Mouse (Mus musculus): ENCODE data around the gene Ube2o. TPM values are rescaled to one million over a fixed set of nuclear protein-coding genes. Genes with fewer than 3 reads are reported as not detected.
A peak's percentile ranks its signal among the peaks of the same experiment; 100 is the strongest.

Gene Ube2o
- polyA plus RNA-seq, 1 experiment from 2014 or later, result 5.2 TPM

DNA sequence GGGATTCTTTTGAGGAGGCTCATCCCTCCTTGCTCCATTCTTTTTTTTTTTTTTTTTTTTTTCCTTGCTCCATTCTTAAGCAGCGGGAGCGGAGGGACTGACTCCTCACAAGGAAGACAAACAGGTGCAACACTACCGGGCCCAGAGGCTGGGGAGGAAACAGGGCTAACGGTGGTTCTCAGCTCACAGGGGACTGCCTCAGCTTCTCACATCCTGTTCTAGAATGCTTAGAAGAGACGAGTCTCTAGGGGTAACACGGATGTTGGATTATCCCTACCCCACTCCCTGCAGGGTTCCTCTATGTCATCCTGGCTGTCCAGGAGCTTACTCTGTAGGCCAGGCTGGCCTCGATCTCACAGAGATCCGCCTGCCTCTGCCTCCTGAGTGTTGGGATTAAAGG is 8.3 kb upstream of the Ube2o start:
- Histone ChIP-seq H3K36me3 (ENCODE audit: control insufficient read depth, insufficient read depth, low read length) (no peaks in the 10 kb centered on the region), H3K27ac (ENCODE audit: low read length) (no peak overlapping the region), H3K27me3 (ENCODE audit: control insufficient read depth, insufficient read depth, low read depth, low read length) (peaks cover 4% of the 10 kb centered on the region), H3K4me3 (ENCODE audit: low read length) (no peak overlapping the region), H3K9ac (ENCODE audit: low read length) (no peak overlapping the region), H3K4me1 (replicated peaks; ENCODE audit: control insufficient read depth, insufficient read depth, low read length) (no peaks in the 10 kb centered on the region; the same call in 1 of the 2 replicates), H3K4me2 (ENCODE audit: low read depth, low read length) (no peak overlapping the region), H3K9me3 (ENCODE audit: control insufficient read depth, low read length) (no peaks in the 10 kb centered on the region)
- ATAC-seq (ENCODE audit: low read depth), result no peak
- WGBS, result 59% methylated on average over 8 of the region's 8 CpGs

DNA sequence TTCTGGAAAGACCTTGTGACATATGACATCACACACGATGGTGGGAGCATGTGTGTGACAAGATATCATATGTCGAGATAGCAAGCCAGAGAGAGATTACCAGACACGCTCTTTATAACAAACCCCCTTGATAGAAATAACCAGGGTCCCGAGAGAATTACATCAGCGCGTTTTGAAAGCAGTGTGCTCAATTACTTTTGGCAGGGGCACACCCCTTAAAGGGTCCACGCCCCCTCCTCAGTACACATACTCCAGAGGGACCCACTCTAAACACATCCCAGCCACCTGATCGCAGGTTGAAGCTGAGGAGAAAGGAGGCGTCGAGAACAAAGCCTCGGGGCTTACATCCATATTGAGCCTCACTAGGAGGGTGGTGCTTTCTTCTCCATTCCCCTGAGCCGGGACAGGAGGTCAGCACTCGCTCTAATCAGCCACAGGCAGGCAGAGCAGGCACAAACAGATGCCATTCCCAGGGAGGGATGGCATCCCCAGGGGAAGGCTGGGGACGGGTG is 7.8 kb upstream of the Ube2o start:
- ATAC-seq (ENCODE audit: low read depth), result no peak
- Histone ChIP-seq H3K9ac (ENCODE audit: low read length) (0 out of 2 replicates have a peak overlapping the region, but pooled peaks have one; percentile 26), H3K9me3 (ENCODE audit: control insufficient read depth, low read length) (no peaks in the 10 kb centered on the region)

DNA sequence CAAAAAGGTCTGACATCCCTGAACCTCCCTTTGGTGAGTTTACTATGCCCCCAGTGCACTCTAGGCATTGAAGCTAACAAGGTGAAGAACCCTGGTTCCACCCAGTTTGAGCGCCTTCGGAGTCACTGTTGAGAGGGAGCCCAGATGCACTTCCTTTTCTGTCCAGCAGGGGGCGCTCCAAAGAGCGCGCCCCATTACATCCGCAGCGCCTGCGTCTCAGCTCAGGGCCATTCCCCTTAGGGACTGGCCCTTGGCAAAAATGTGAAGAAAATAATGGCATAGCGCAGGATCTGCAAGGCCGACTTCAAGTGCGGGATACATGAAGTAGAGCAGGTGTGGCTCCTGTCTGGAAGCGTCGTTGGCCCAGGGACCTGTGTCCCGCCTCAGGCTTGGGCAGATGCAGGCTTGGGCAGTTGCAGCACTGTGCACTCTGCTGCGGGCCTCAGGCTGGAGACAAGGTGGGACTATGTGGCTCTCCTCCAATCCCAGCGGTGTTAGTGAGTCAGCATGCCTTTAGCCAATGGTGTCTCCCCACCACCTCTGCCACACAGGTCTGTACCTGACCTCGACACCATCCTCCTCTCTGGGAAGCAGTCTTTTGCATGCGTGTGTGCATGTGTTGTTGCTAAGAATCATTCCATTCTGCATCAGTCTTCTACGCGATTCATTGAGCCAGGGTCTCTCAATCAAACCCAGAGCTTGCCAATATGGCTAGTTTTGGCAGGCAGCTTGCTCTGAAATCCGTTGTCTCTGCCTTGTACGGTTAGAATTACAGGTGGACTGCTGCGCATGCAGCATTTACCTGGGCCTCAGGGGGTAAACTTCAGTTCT is 5.8 kb upstream of the Ube2o start:
- Histone ChIP-seq H3K27me3 (ENCODE audit: control insufficient read depth, insufficient read depth, low read depth, low read length) (peaks cover 4% of the 10 kb centered on the region), H3K4me1 (replicated peaks; ENCODE audit: control insufficient read depth, insufficient read depth, low read length) (no peaks in the 10 kb centered on the region; the same call in 1 of the 2 replicates), H3K4me2 (ENCODE audit: low read depth, low read length) (no peak overlapping the region), H3K9me3 (ENCODE audit: control insufficient read depth, low read length) (no peaks in the 10 kb centered on the region), H3K4me3 (ENCODE audit: low read length) (no peak overlapping the region), H3K27ac (ENCODE audit: low read length) (no peak overlapping the region), H3K9ac (ENCODE audit: low read length) (no peak overlapping the region), H3K36me3 (ENCODE audit: control insufficient read depth, insufficient read depth, low read length) (no peaks in the 10 kb centered on the region)
- 24% methylated on average over 23 of the region's 23 CpGs for WGBS
- peak; percentile 77 for ATAC-seq (ENCODE audit: low read depth)

More for the DNA sequence above, 7.8 kb upstream of the Ube2o start:
- no peak overlapping the region for H3K4me3 ChIP-seq (ENCODE audit: low read length)
- no peaks in the 10 kb centered on the region; the same call in 1 of the 2 replicates for H3K4me1 ChIP-seq (replicated peaks; ENCODE audit: control insufficient read depth, insufficient read depth, low read length)
- no peaks in the 10 kb centered on the region for H3K36me3 ChIP-seq (ENCODE audit: control insufficient read depth, insufficient read depth, low read length)
- 17% methylated on average over 14 of the region's 14 CpGs for WGBS
- H3K4me2 ChIP-seq (ENCODE audit: low read depth, low read length), result no peak overlapping the region
- H3K27me3 ChIP-seq (ENCODE audit: control insufficient read depth, insufficient read depth, low read depth, low read length), result peaks cover 4% of the 10 kb centered on the region
- no peak overlapping the region for H3K27ac ChIP-seq (ENCODE audit: low read length)

- H3K27ac ChIP-seq (ENCODE audit: low read length), result no peak within 1 kb of the TSS; the same call in 1 of the 2 replicates
- no peaks in the 10 kb centered on the region; the same call in 1 of the 2 replicates for H3K4me1 ChIP-seq (replicated peaks; ENCODE audit: control insufficient read depth, insufficient read depth, low read length)
- no peaks in the 10 kb centered on the region for H3K36me3 ChIP-seq (ENCODE audit: control insufficient read depth, insufficient read depth, low read length)
- no peaks in the 10 kb centered on the region for H3K9me3 ChIP-seq (ENCODE audit: control insufficient read depth, low read length)
- no peak within 1 kb of the TSS for H3K4me3 ChIP-seq (ENCODE audit: low read length)
- WGBS, result 52% methylated on average over 5 of the region's 5 CpGs
- no peak within 1 kb of the TSS for H3K9ac ChIP-seq (ENCODE audit: low read length)
- H3K4me2 ChIP-seq (ENCODE audit: low read depth, low read length), result no peak within 1 kb of the TSS
- H3K27me3 ChIP-seq (ENCODE audit: control insufficient read depth, insufficient read depth, low read depth, low read length), result peaks cover 4% of the 10 kb centered on the region
- no peak; the same call in 1 of the 2 replicates for ATAC-seq (ENCODE audit: low read depth)
These were observed 5.1 kb upstream of the Ube2o start, which contains the start of gene Aanat for GRCm38 (mm10) chr11:116586310-116586709. Gene Aanat, plus strand, starts transcription at chr11:116586432.

DNA sequence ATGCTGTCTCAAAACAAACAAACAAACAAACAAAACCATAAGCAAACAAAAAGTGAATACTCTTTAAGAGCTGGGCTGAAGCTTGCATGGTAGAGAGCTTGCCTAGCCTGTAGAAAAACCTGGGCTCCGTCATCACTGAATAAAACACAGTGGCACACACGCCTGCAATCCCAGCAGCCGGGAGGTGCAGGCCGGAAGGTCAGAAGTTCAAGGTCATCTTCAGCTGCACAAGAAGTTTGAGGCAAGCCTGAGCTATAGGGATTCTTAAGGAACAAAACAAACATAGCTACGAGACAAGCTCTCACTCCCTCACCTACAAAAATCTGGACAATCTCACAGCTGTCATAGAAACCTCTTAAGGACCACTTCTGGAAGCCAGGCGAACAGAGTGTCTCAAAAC is 4.4 kb upstream of the Ube2o start:
- H3K4me3 ChIP-seq (ENCODE audit: low read length), result no peak overlapping the region
- WGBS, result 48% methylated on average over 6 of the region's 6 CpGs

DNA sequence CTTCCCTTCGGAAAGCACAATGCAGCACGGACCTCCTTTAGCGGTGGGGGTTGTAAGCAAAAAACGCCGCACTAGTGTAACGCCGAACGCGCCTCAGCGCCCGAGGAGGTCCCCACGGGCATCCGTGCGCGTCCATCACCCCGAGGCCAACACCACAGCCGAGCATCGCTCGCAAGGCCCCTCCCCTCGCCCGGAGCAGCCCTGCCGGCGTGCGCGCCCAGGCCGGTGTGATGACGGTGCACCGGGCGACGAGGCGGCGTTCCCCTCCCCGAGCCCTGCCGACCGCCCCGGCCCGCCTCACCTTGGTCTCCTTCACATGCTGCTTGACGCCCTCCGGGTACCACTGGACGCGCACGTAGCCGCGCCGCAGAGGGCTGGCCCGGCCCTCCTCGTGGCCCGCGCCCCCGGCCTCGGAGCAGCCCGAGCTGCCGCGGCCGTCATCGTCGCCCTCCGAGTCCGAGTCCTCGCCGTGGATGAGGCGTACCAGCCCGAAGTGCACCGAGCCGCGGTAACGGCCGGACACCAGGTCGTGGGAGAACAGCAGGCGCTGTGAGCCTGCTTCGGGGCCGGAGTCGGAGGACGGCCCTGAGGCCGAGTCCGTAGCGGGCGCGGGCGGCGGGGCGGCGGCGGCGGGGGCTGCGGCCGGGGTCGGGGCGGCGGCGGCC is 404 bp downstream of the Ube2o start:
- Histone ChIP-seq H3K27ac (ENCODE audit: low read length) (peak overlapping the region; percentile 57), H3K4me2 (ENCODE audit: low read depth, low read length) (peak overlapping the region; percentile 95), H3K9ac (ENCODE audit: low read length) (peak overlapping the region; percentile 89), H3K27me3 (ENCODE audit: control insufficient read depth, insufficient read depth, low read depth, low read length) (no peaks in the 10 kb centered on the region), H3K4me1 (replicated peaks; ENCODE audit: control insufficient read depth, insufficient read depth, low read length) (peaks cover 12% of the 10 kb centered on the region), H3K9me3 (ENCODE audit: control insufficient read depth, low read length) (no peaks in the 10 kb centered on the region), H3K36me3 (ENCODE audit: control insufficient read depth, insufficient read depth, low read length) (no peaks in the 10 kb centered on the region), H3K4me3 (ENCODE audit: low read length) (peak overlapping the region; percentile 93)
- under 1% methylated on average over 78 of the region's 91 CpGs for WGBS
- ATAC-seq (ENCODE audit: low read depth), result peak; percentile 76

More for the DNA sequence above, 4.4 kb upstream of the Ube2o start:
- H3K4me2 ChIP-seq (ENCODE audit: low read depth, low read length), result no peak overlapping the region
- H3K27me3 ChIP-seq (ENCODE audit: control insufficient read depth, insufficient read depth, low read depth, low read length), result peaks cover 4% of the 10 kb centered on the region
- no peak overlapping the region for H3K9ac ChIP-seq (ENCODE audit: low read length)
- peaks cover under 1% of the 10 kb centered on the region for H3K4me1 ChIP-seq (replicated peaks; ENCODE audit: control insufficient read depth, insufficient read depth, low read length)
- no peaks in the 10 kb centered on the region for H3K9me3 ChIP-seq (ENCODE audit: control insufficient read depth, low read length)
- ATAC-seq (ENCODE audit: low read depth), result no peak
- no peaks in the 10 kb centered on the region for H3K36me3 ChIP-seq (ENCODE audit: control insufficient read depth, insufficient read depth, low read length)
- H3K27ac ChIP-seq (ENCODE audit: low read length), result no peak overlapping the region; the same call in 1 of the 2 replicates

- H3K27me3 ChIP-seq (ENCODE audit: control insufficient read depth, insufficient read depth, low read depth, low read length), result no peaks in the 10 kb centered on the region
- peak overlapping the region; percentile 93 for H3K4me3 ChIP-seq (ENCODE audit: low read length)
- no peaks in the 10 kb centered on the region for H3K9me3 ChIP-seq (ENCODE audit: control insufficient read depth, low read length)
- H3K27ac ChIP-seq (ENCODE audit: low read length), result no peak overlapping the region
- ATAC-seq (ENCODE audit: low read depth), result no peak
- H3K9ac ChIP-seq (ENCODE audit: low read length), result peak overlapping the region; percentile 89
- no peaks in the 10 kb centered on the region for H3K36me3 ChIP-seq (ENCODE audit: control insufficient read depth, insufficient read depth, low read length)
- H3K4me2 ChIP-seq (ENCODE audit: low read depth, low read length), result peak overlapping the region; percentile 95
- WGBS, result 22% methylated on average over 10 of the region's 10 CpGs
- H3K4me1 ChIP-seq (replicated peaks; ENCODE audit: control insufficient read depth, insufficient read depth, low read length), result peaks cover 12% of the 10 kb centered on the region
These were observed 1.1 kb downstream of the Ube2o start for GRCm38 (mm10) chr11:116580031-116580652.

DNA sequence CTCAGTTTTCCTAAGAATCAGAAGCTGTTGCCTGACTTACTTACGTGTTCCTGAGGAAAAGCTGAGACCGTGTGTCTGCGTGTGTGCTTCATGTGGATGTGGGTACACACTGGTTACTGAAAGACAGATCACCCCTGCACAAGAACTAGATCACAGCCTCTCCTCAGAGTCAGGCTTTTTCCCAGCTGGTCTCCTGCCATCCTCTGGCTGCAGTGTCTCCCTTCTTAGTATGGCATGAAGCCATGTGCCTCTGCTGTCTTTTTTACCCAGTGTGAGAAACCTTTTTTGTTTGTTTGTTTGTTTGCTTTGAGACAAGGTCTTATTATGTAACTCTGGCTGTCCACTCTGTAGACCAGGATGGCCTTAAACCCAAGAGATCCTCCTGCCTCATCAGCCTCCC is 2.0 kb downstream of the Ube2o start:
- H3K9me3 ChIP-seq (ENCODE audit: control insufficient read depth, low read length), result no peaks in the 10 kb centered on the region
- H3K27me3 ChIP-seq (ENCODE audit: control insufficient read depth, insufficient read depth, low read depth, low read length), result no peaks in the 10 kb centered on the region
- no peak overlapping the region for H3K4me2 ChIP-seq (ENCODE audit: low read depth, low read length)
- H3K4me3 ChIP-seq (ENCODE audit: low read length), result no peak overlapping the region
- no peak overlapping the region for H3K9ac ChIP-seq (ENCODE audit: low read length)
- H3K36me3 ChIP-seq (ENCODE audit: control insufficient read depth, insufficient read depth, low read length), result no peaks in the 10 kb centered on the region
- peaks cover 12% of the 10 kb centered on the region for H3K4me1 ChIP-seq (replicated peaks; ENCODE audit: control insufficient read depth, insufficient read depth, low read length)
- 97% methylated on average over 3 of the region's 3 CpGs for WGBS
- H3K27ac ChIP-seq (ENCODE audit: low read length), result no peak overlapping the region
- no peak for ATAC-seq (ENCODE audit: low read depth)

GRCm38 (mm10) chr11:116575396-116575795 is 5.9 kb downstream of the Ube2o start:
- no peak overlapping the region for H3K9ac ChIP-seq (ENCODE audit: low read length)
- 80% methylated on average over 2 of the region's 2 CpGs for whole genome bisulfite sequencing
- ATAC-seq (ENCODE audit: low read depth), result no peak
- no peaks in the 10 kb centered on the region for H3K27me3 ChIP-seq (ENCODE audit: control insufficient read depth, insufficient read depth, low read depth, low read length)
- no peak overlapping the region for H3K4me3 ChIP-seq (ENCODE audit: low read length)
- H3K27ac ChIP-seq (ENCODE audit: low read length), result no peak overlapping the region
- H3K4me1 ChIP-seq (replicated peaks; ENCODE audit: control insufficient read depth, insufficient read depth, low read length), result peaks cover 17% of the 10 kb centered on the region
- H3K9me3 ChIP-seq (ENCODE audit: control insufficient read depth, low read length), result no peaks in the 10 kb centered on the region
- no peaks in the 10 kb centered on the region for H3K36me3 ChIP-seq (ENCODE audit: control insufficient read depth, insufficient read depth, low read length)
- H3K4me2 ChIP-seq (ENCODE audit: low read depth, low read length), result no peak overlapping the region

Measured in lung, embryonic 16.5 days (tissue).